Mouse (Mus musculus) kidney, embryonic 14.5 days (tissue): ENCODE measurements around the gene Unc13d. TPM values are rescaled to one million over a fixed set of nuclear protein-coding genes. Genes with fewer than 3 reads are reported as not detected.
A peak's percentile ranks its signal among the peaks of the same experiment; 100 is the strongest.

Experiments
- ATAC-seq: fragments of 200-750 bp; cut with Nextera tagmentation; 2 replicates; pipeline ENCODE4 v1.8.0; 2017; ENCODE audit warnings: moderate number of reproducible peaks, mild to moderate bottlenecking, moderate TSS enrichment, moderate library complexity; ENCODE audit not compliant: low FRiP score, low TSS enrichment
- H3K27ac ChIP-seq: fragments of 300-500 bp; sonication (generic); 2 replicates; pipeline ENCODE4 v1.5.1; 2014; ENCODE audit warnings: low read depth, mild to moderate bottlenecking, low read length, moderate library complexity, mixed read lengths
- H3K27me3 ChIP-seq: fragments of 300-500 bp; sonication (generic); 2 replicates; pipeline ENCODE4 v1.6.1; 2014; ENCODE audit warnings: mild to moderate bottlenecking, low read length; ENCODE audit not compliant: control insufficient read depth, insufficient read depth
- H3K36me3 ChIP-seq: fragments of 300-500 bp; sonication (generic); 2 replicates; pipeline ENCODE4 v1.6.1; 2014; ENCODE audit warnings: low read length, mixed read lengths; ENCODE audit not compliant: control insufficient read depth, insufficient read depth
- H3K4me1 ChIP-seq: fragments of 300-500 bp; sonication (generic); 2 replicates; pipeline ENCODE4 v1.6.1; 2014; ENCODE audit warnings: low read length, mixed read lengths; ENCODE audit not compliant: control insufficient read depth, insufficient read depth
- H3K4me2 ChIP-seq: fragments of 300-500 bp; sonication (generic); replicated peaks from 2 replicates; pipeline ENCODE4 v1.6.1; 2014; ENCODE audit warnings: low read depth, mild to moderate bottlenecking, low read length
- H3K4me3 ChIP-seq: fragments of 300-500 bp; sonication (generic); 2 replicates; pipeline ENCODE4 v1.5.1; 2014; ENCODE audit warnings: mild to moderate bottlenecking, low read length
- H3K9ac ChIP-seq: fragments of 300-500 bp; sonication (generic); 2 replicates; pipeline ENCODE4 v1.6.1; 2014; ENCODE audit warnings: low read depth, mild to moderate bottlenecking, low read length, moderate library complexity
- H3K9me3 ChIP-seq: fragments of 300-500 bp; sonication (generic); 2 replicates; pipeline ENCODE4 v1.6.1; 2016; ENCODE audit warnings: low read length; ENCODE audit not compliant: control insufficient read depth
- WGBS: fragments of 180-500 bp; shearing (Covaris S2); extraction: QIAGEN DNeasy Blood & Tissue Kit; methylation state at CpG from one replicate; pipeline ENCODE4 v1.1.7; 2014; 5-methylcytosine and 5-hydroxymethylcytosine counted together
- polyA plus RNA-seq: library from polyadenylated mRNA; unstranded; fragments of >200 nt; fragmentation: Nextera tagmentation; extraction: Ambion mirVana; gene quantifications from 2 replicates; pipeline ENCODE4 v1.2.1, GENCODE M21; 2014

The Unc13d gene
- polyA plus RNA-seq, 1 experiment from 2014 or later = 1.5 TPM

GRCm38 (mm10) chr11:116109441-116110081 is 31.8 kb upstream of the Unc13d start:
- H3K27me3 ChIP-seq = peaks cover 40% of the 10 kb centered on the region
- H3K4me1 ChIP-seq = peaks cover 40% of the 10 kb centered on the region

GRCm38 (mm10) chr11:116108464-116109137 is 30.8 kb upstream of the Unc13d start:
- 6% methylated on average over 23 of the region's 23 CpGs for WGBS

More at GRCm38 (mm10) chr11:116109441-116110081, 31.8 kb upstream of the Unc13d start:
- WGBS = 1% methylated on average over 62 of the region's 70 CpGs
- no peaks in the 10 kb centered on the region for H3K9me3 ChIP-seq
- no peak overlapping the region; the same call in 1 of the 2 replicates for H3K27ac ChIP-seq
- ATAC-seq = peak; percentile 16; the same call in 1 of the 2 replicates
- no peaks in the 10 kb centered on the region for H3K36me3 ChIP-seq
- peak overlapping the region; percentile 47 for H3K4me3 ChIP-seq
- H3K4me2 ChIP-seq = peak overlapping the region; percentile 59
- H3K9ac ChIP-seq = peak overlapping the region; percentile 56

GRCm38 (mm10) chr11:116107777-116108285 is 30.1 kb upstream of the Unc13d start:
- Histone ChIP-seq H3K4me2 (peak overlapping the region; percentile 59), H3K9ac (0 out of 2 replicates have a peak overlapping the region, but pooled peaks have one; percentile 23), H3K27ac (no peak overlapping the region), H3K27me3 (peaks cover 40% of the 10 kb centered on the region), H3K9me3 (no peaks in the 10 kb centered on the region), H3K4me1 (peaks cover 57% of the 10 kb centered on the region), H3K4me3 (peak overlapping the region; percentile 47), H3K36me3 (no peaks in the 10 kb centered on the region)
- ATAC-seq = no peak; the same call in 1 of the 2 replicates
- 17% methylated on average over 19 of the region's 19 CpGs for WGBS

More at GRCm38 (mm10) chr11:116108464-116109137, 30.8 kb upstream of the Unc13d start:
- Histone ChIP-seq H3K9me3 (no peaks in the 10 kb centered on the region), H3K9ac (0 out of 2 replicates have a peak overlapping the region, but pooled peaks have one; percentile 56), H3K36me3 (no peaks in the 10 kb centered on the region), H3K4me1 (peaks cover 50% of the 10 kb centered on the region), H3K4me3 (peak overlapping the region; percentile 47), H3K27ac (no peak overlapping the region), H3K4me2 (peak overlapping the region; percentile 59), H3K27me3 (peaks cover 40% of the 10 kb centered on the region)
- no peak for ATAC-seq

- peak overlapping the region; percentile 47; the same call in 1 of the 2 replicates for H3K4me3 ChIP-seq
- H3K36me3 ChIP-seq = no peaks in the 10 kb centered on the region
- no peak overlapping the region for H3K27ac ChIP-seq
- H3K9me3 ChIP-seq = no peaks in the 10 kb centered on the region
- ATAC-seq = no peak
- H3K4me1 ChIP-seq = peaks cover 61% of the 10 kb centered on the region
- peak overlapping the region; percentile 59 for H3K4me2 ChIP-seq
- H3K27me3 ChIP-seq = peaks cover 40% of the 10 kb centered on the region
- WGBS = 20% methylated on average over 14 of the region's 14 CpGs
- 0 out of 2 replicates have a peak overlapping the region, but pooled peaks have one; percentile 23 for H3K9ac ChIP-seq
These were observed 29.4 kb upstream of the Unc13d start for GRCm38 (mm10) chr11:116106963-116107776.

GRCm38 (mm10) chr11:116106154-116106962 is 28.6 kb upstream of the Unc13d start:
- peaks cover 66% of the 10 kb centered on the region for H3K4me1 ChIP-seq
- no peaks in the 10 kb centered on the region for H3K36me3 ChIP-seq
- peak; percentile 20 for ATAC-seq
- peaks cover 40% of the 10 kb centered on the region for H3K27me3 ChIP-seq
- peak overlapping the region; percentile 31; the same call in 1 of the 2 replicates for H3K9ac ChIP-seq
- H3K4me3 ChIP-seq = peak overlapping the region; percentile 12; the same call in 1 of the 2 replicates
- 20% methylated on average over 32 of the region's 32 CpGs for WGBS
- H3K27ac ChIP-seq = no peak overlapping the region
- H3K4me2 ChIP-seq = peak overlapping the region; percentile 34
- no peaks in the 10 kb centered on the region for H3K9me3 ChIP-seq

GRCm38 (mm10) chr11:116105065-116105464 is 27.3 kb upstream of the Unc13d start:
- Histone ChIP-seq H3K4me1 (peaks cover 60% of the 10 kb centered on the region), H3K9ac (no peak overlapping the region), H3K4me2 (no peak overlapping the region), H3K27me3 (peaks cover 35% of the 10 kb centered on the region), H3K4me3 (no peak overlapping the region), H3K27ac (no peak overlapping the region), H3K9me3 (no peaks in the 10 kb centered on the region), H3K36me3 (no peaks in the 10 kb centered on the region)
- no peak for ATAC-seq
- 87% methylated on average over 2 of the region's 2 CpGs for WGBS

GRCm38 (mm10) chr11:116104006-116104646 is 26.4 kb upstream of the Unc13d start:
- peak overlapping the region; percentile 57 for H3K27ac ChIP-seq
- ATAC-seq = peak; percentile 41
- H3K9me3 ChIP-seq = no peaks in the 10 kb centered on the region
- no peak overlapping the region for H3K9ac ChIP-seq
- 29% methylated on average over 14 of the region's 14 CpGs for WGBS
- H3K4me1 ChIP-seq = peaks cover 54% of the 10 kb centered on the region
- peaks cover 25% of the 10 kb centered on the region for H3K27me3 ChIP-seq
- no peaks in the 10 kb centered on the region for H3K36me3 ChIP-seq
- H3K4me2 ChIP-seq = no peak overlapping the region
- no peak overlapping the region for H3K4me3 ChIP-seq
